Mouse (Mus musculus): Measurements from ENCODE around the gene D7Ertd443e.

- TF ChIP-seq GATA1 (IDR thresholded peaks at IDR 0.05; ENCODE audit: borderline replicate concordance, low read length) (no peak), POLR2AphosphoS5 (IDR thresholded peaks at IDR 0.05; ENCODE audit: insufficient replicate concordance, low read depth, low read length) (no peak), CTCF (IDR thresholded peaks at IDR 0.05; ENCODE audit: low read depth, low read length) (no peak), TAL1 (conservative IDR thresholded peaks at IDR 0.05; ENCODE audit: low read depth, low read length) (no peak), GATA2 (IDR thresholded peaks at IDR 0.05; ENCODE audit: borderline replicate concordance, low read depth, low read length) (no peak)
Observed at GRCm38 (mm10) chr7:134248041-134248440, 137.4 kb downstream of the D7Ertd443e start.
